Mouse (Mus musculus) embryonic fibroblast, embryonic 13.5 days (primary cell): Measurements from ENCODE around the gene Frmd6.

Experiments
- CTCF ChIP-seq: IDR thresholded peaks from 2 replicates; pipeline ENCODE4 v1.5.1; 2011; ENCODE audit warnings: mild to moderate bottlenecking, control low read depth, low read length, moderate library complexity, borderline replicate concordance; ENCODE audit not compliant: insufficient read depth
- POLR2A ChIP-seq: IDR thresholded peaks from 2 replicates; pipeline ENCODE4 v1.6.1; 2011; ENCODE audit warnings: low read depth, mild to moderate bottlenecking, control low read depth, low read length, moderate library complexity

DNA sequence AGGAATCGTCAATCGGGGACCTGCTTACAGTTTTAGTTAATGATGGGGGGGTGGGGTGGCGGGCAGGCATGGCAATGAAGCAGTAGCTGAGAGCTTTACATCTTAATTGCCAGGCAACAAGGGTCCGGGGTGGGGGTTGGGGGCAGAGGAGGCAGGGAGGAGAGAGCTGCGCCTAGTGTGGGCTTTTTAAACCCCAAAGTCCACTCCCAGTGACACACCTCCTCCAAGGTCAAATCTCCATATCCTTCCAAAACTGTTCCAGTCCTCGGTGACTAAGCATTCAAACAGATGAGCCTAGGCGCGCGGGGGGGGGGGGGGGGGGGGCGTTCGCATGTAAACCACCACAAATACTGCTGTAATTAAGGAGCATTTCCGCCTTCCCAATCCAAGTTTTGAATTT lies 111.8 kb downstream of the Frmd6 start:
- TF ChIP-seq CTCF = no peak
- TF ChIP-seq POLR2A = no peak
